Mouse (Mus musculus): Measurements from ENCODE around the gene Tada1. TPM values are rescaled to one million over a fixed set of nuclear protein-coding genes. Genes with fewer than 3 reads are reported as not detected.
A peak's percentile ranks its signal among the peaks of the same experiment; 100 is the strongest.

The Tada1 gene
- polyA plus RNA-seq, 1 experiment: 21.8 TPM

- no peak overlapping the region for H3K27ac ChIP-seq (ENCODE audit: control insufficient read depth, insufficient read depth, low read depth, low read length)
- peaks cover 5% of the 10 kb centered on the region; the same call in 1 of the 2 replicates for H3K4me1 ChIP-seq (ENCODE audit: control insufficient read depth, insufficient read depth, low read length)
- TF ChIP-seq CTCF (IDR thresholded peaks at IDR 0.05; ENCODE audit: control insufficient read depth, insufficient read depth, insufficient replicate concordance, low read depth, low read length): no peak
- TF ChIP-seq POLR2A (IDR thresholded peaks at IDR 0.05; ENCODE audit: control insufficient read depth, low read depth, low read length): no peak
- H3K4me3 ChIP-seq (ENCODE audit: control insufficient read depth, low read depth, low read length): no peak overlapping the region
- no peaks in the 10 kb centered on the region for H3K27me3 ChIP-seq (ENCODE audit: control insufficient read depth, insufficient read depth, low read length)
- H3K36me3 ChIP-seq (ENCODE audit: control insufficient read depth, insufficient read depth, low read length): no peaks in the 10 kb centered on the region
Observed at GRCm38 (mm10) chr1:166345602-166346001, 33.3 kb upstream of the Tada1 start.

- TF ChIP-seq CTCF (IDR thresholded peaks at IDR 0.05; ENCODE audit: control insufficient read depth, insufficient read depth, insufficient replicate concordance, low read depth, low read length) (no peak), POLR2A (IDR thresholded peaks at IDR 0.05; ENCODE audit: control insufficient read depth, low read depth, low read length) (no peak)
- H3K27me3 ChIP-seq (ENCODE audit: control insufficient read depth, insufficient read depth, low read length): no peaks in the 10 kb centered on the region
Observed at GRCm38 (mm10) chr1:166346906-166347305, 32.0 kb upstream of the Tada1 start.

GRCm38 (mm10) chr1:166349341-166349740, 29.6 kb upstream of the Tada1 start:
- Histone ChIP-seq H3K4me1 (ENCODE audit: control insufficient read depth, insufficient read depth, low read length) (no peaks in the 10 kb centered on the region), H3K27ac (ENCODE audit: control insufficient read depth, insufficient read depth, low read depth, low read length) (no peak overlapping the region), H3K4me3 (ENCODE audit: control insufficient read depth, low read depth, low read length) (no peak overlapping the region), H3K36me3 (ENCODE audit: control insufficient read depth, insufficient read depth, low read length) (no peaks in the 10 kb centered on the region), H3K27me3 (ENCODE audit: control insufficient read depth, insufficient read depth, low read length) (no peaks in the 10 kb centered on the region)
- no peak for TF ChIP-seq CTCF (IDR thresholded peaks at IDR 0.05; ENCODE audit: control insufficient read depth, insufficient read depth, insufficient replicate concordance, low read depth, low read length)
- no peak for TF ChIP-seq POLR2A (IDR thresholded peaks at IDR 0.05; ENCODE audit: control insufficient read depth, low read depth, low read length)

More at GRCm38 (mm10) chr1:166346906-166347305, 32.0 kb upstream of the Tada1 start:
- Histone ChIP-seq H3K4me1 (ENCODE audit: control insufficient read depth, insufficient read depth, low read length) (no peaks in the 10 kb centered on the region), H3K36me3 (ENCODE audit: control insufficient read depth, insufficient read depth, low read length) (no peaks in the 10 kb centered on the region), H3K4me3 (ENCODE audit: control insufficient read depth, low read depth, low read length) (no peak overlapping the region), H3K27ac (ENCODE audit: control insufficient read depth, insufficient read depth, low read depth, low read length) (no peak overlapping the region)

GRCm38 (mm10) chr1:166349751-166350150, 29.1 kb upstream of the Tada1 start:
- H3K27ac ChIP-seq (ENCODE audit: control insufficient read depth, insufficient read depth, low read depth, low read length): no peak overlapping the region
- no peaks in the 10 kb centered on the region for H3K27me3 ChIP-seq (ENCODE audit: control insufficient read depth, insufficient read depth, low read length)
- TF ChIP-seq POLR2A (IDR thresholded peaks at IDR 0.05; ENCODE audit: control insufficient read depth, low read depth, low read length): no peak
- TF ChIP-seq CTCF (IDR thresholded peaks at IDR 0.05; ENCODE audit: control insufficient read depth, insufficient read depth, insufficient replicate concordance, low read depth, low read length): no peak
- H3K4me1 ChIP-seq (ENCODE audit: control insufficient read depth, insufficient read depth, low read length): no peaks in the 10 kb centered on the region
- H3K4me3 ChIP-seq (ENCODE audit: control insufficient read depth, low read depth, low read length): no peak overlapping the region
- no peaks in the 10 kb centered on the region for H3K36me3 ChIP-seq (ENCODE audit: control insufficient read depth, insufficient read depth, low read length)

- H3K27ac ChIP-seq (ENCODE audit: control insufficient read depth, insufficient read depth, low read depth, low read length): no peak overlapping the region
- H3K4me3 ChIP-seq (ENCODE audit: control insufficient read depth, low read depth, low read length): no peak overlapping the region
- no peaks in the 10 kb centered on the region for H3K27me3 ChIP-seq (ENCODE audit: control insufficient read depth, insufficient read depth, low read length)
- peak; percentile 95 for TF ChIP-seq CTCF (IDR thresholded peaks at IDR 0.05; ENCODE audit: control insufficient read depth, insufficient read depth, insufficient replicate concordance, low read depth, low read length)
- TF ChIP-seq POLR2A (IDR thresholded peaks at IDR 0.05; ENCODE audit: control insufficient read depth, low read depth, low read length): no peak
- no peaks in the 10 kb centered on the region for H3K4me1 ChIP-seq (ENCODE audit: control insufficient read depth, insufficient read depth, low read length)
- H3K36me3 ChIP-seq (ENCODE audit: control insufficient read depth, insufficient read depth, low read length): no peaks in the 10 kb centered on the region
Observed at GRCm38 (mm10) chr1:166360157-166360855, 18.6 kb upstream of the Tada1 start.

GRCm38 (mm10) chr1:166360896-166361295, 18.0 kb upstream of the Tada1 start:
- no peaks in the 10 kb centered on the region; the same call in 1 of the 2 replicates for H3K4me1 ChIP-seq (ENCODE audit: control insufficient read depth, insufficient read depth, low read length)
- H3K4me3 ChIP-seq (ENCODE audit: control insufficient read depth, low read depth, low read length): no peak overlapping the region
- no peaks in the 10 kb centered on the region for H3K27me3 ChIP-seq (ENCODE audit: control insufficient read depth, insufficient read depth, low read length)
- no peak overlapping the region for H3K27ac ChIP-seq (ENCODE audit: control insufficient read depth, insufficient read depth, low read depth, low read length)
- H3K36me3 ChIP-seq (ENCODE audit: control insufficient read depth, insufficient read depth, low read length): no peaks in the 10 kb centered on the region
- TF ChIP-seq CTCF (IDR thresholded peaks at IDR 0.05; ENCODE audit: control insufficient read depth, insufficient read depth, insufficient replicate concordance, low read depth, low read length): no peak
- no peak for TF ChIP-seq POLR2A (IDR thresholded peaks at IDR 0.05; ENCODE audit: control insufficient read depth, low read depth, low read length)

- Histone ChIP-seq H3K36me3 (ENCODE audit: control insufficient read depth, insufficient read depth, low read length) (no peaks in the 10 kb centered on the region), H3K27me3 (ENCODE audit: control insufficient read depth, insufficient read depth, low read length) (no peaks in the 10 kb centered on the region), H3K27ac (ENCODE audit: control insufficient read depth, insufficient read depth, low read depth, low read length) (no peak overlapping the region), H3K4me3 (ENCODE audit: control insufficient read depth, low read depth, low read length) (no peak overlapping the region), H3K4me1 (ENCODE audit: control insufficient read depth, insufficient read depth, low read length) (no peaks in the 10 kb centered on the region; the same call in 1 of the 2 replicates)
- TF ChIP-seq POLR2A (IDR thresholded peaks at IDR 0.05; ENCODE audit: control insufficient read depth, low read depth, low read length) (no peak), CTCF (IDR thresholded peaks at IDR 0.05; ENCODE audit: control insufficient read depth, insufficient read depth, insufficient replicate concordance, low read depth, low read length) (no peak)
Observed at GRCm38 (mm10) chr1:166361842-166362241, 17.1 kb upstream of the Tada1 start.

All from testis, adult 2 months (tissue).